Mouse (Mus musculus): ENCODE measurements around the gene E2f8. TPM values are rescaled to one million over a fixed set of nuclear protein-coding genes. Genes with fewer than 3 reads are reported as not detected.

E2f8 gene
- polyA plus RNA-seq (2021; fragmentation: Nextera tagmentation): 0.11 and 0.14 TPM in 2 replicates
- long read RNA-seq, experiment 1: 0 reads
- long read RNA-seq, experiment 2: 0 reads

DNA sequence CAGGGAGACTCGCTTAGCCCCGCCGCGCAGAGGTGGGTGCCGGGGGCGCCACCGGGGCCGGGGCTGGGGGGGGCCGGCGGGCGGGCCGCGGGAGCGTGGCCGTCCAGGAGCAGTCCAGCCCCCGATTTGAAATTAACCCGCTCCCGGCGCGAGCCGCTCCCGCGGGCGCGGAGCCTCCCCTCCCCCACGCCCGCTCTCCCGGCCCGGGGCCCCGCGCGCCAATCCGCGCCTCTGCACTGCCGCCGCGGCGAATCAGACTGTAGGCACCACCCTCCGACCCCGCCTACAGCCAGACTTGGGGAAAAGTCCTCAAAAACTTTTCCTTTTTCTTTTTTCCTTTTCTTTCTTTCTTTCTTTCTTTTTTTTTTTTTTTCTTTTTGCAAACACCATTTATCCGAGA lies at the start of gene E2f8:
Gene E2f8, minus strand, starts transcription at position 111 of the 400 bp plus-strand sequence.

DNA sequence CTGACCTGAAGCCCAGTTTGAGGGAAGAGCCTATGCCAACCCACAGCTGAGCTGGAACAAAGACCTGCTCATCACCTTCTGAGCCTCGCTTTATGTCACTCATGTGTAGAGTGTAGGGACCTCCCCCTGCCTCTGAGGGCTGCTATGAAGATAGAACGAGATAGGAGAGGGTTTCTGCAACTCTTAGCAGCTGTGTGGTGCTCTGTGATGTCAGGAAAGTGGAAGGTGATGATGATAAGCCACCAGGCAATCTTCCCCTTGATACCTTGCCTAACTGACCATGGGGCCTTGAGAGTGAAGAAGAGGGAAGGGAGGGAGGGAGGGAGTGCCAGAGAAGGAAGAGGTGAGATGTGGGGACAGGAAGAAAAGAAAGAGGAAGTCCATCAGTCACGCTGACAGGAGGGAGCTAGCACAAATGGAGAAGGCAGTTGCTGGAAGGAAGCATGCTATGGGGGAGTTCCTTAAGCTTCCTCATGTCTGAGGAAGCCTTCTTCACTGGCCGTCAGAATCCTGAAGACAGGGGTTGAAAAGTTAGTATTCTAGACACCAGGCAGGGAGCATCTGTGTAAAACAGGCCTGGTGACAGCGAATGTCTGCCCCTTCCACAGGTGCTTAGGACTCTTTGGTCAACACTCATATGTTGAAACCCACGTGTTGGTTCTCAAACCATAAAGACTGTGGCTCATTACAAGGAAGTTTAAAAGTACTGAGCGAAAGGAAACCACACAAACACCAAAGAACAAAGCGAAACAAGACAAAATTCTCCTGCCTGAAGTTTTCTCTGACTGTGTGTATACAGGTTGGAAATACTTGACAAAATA lies 27.3 kb upstream of the E2f8 start, which contains the start of gene Nav2:
Gene Nav2, plus strand, starts transcription at position 196 of the 821 bp plus-strand sequence.

DNA sequence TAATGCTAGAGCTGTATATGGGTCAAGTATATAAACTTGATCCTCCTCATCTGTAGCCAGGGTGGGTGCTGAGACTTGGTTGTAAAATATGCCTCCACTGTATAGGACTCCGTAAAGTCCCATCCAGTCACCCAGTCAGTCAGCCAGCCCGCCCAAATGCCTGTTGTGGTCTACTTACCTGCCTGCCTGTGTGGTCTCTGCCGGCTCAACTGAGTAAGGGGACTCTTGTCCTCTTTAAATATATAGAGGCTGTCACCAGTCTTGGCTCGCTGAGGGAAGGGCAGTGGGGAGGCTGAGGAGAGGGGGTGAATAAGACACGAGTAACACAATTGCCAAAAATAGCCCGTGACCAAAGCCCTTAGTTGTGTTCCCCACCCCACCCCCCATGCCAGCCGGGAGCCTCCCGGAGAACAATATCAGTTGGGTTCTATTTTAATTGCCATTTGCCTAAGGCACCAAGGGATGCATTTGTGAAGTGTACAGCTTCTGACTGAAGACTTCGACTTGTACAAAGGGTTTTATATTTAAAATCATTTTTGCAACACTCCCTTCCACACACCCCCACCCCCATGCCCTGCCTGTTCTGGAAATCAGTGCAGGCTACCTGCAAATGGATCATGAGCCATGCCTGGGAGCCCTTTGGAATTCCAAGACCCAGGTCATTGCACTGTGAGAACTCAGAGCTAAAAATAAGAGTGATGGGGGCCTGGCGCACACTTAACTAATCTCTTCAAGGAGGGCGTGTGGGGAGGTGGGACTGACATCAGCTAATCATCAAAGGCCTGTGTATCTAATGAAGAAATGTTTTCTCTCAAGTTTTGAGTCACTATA lies 33.4 kb downstream of the E2f8 start, which contains the start of gene Csrp3:
Gene Csrp3, minus strand, starts transcription at position 214 of the 831 bp plus-strand sequence.

Other genes starting within 250 kb of the E2f8 start
- not detected in 2 replicates for gene Mrgprb3, start 237.8 kb downstream of the E2f8 start, polyA plus RNA-seq (2021; fragmentation: Nextera tagmentation)
- 16.7 and 20.4 TPM in 2 replicates for gene Zdhhc13, start 92.6 kb downstream of the E2f8 start, polyA plus RNA-seq (2021; fragmentation: Nextera tagmentation)
- not detected in 2 replicates for gene Csrp3, start 33.6 kb downstream of the E2f8 start, polyA plus RNA-seq (2021; fragmentation: Nextera tagmentation)
- gene Nav2, start 27.1 kb upstream of the E2f8 start, polyA plus RNA-seq (2021; fragmentation: Nextera tagmentation): 9.0 and 9.8 TPM in 2 replicates